Mouse (Mus musculus) bone marrow macrophage, adult 2 months (primary cell): ENCODE data around the gene Tmem121.

Experiments used
- CTCF ChIP-seq: IDR thresholded peaks from 2 replicates; pipeline ENCODE4 v1.5.1; 2012; ENCODE audit warnings: low read depth, mild to moderate bottlenecking, low read length, moderate library complexity
- POLR2A ChIP-seq: IDR thresholded peaks from 2 replicates; pipeline ENCODE4 v1.6.1; 2012; ENCODE audit warnings: mild to moderate bottlenecking, low read depth, low read length, borderline replicate concordance

DNA sequence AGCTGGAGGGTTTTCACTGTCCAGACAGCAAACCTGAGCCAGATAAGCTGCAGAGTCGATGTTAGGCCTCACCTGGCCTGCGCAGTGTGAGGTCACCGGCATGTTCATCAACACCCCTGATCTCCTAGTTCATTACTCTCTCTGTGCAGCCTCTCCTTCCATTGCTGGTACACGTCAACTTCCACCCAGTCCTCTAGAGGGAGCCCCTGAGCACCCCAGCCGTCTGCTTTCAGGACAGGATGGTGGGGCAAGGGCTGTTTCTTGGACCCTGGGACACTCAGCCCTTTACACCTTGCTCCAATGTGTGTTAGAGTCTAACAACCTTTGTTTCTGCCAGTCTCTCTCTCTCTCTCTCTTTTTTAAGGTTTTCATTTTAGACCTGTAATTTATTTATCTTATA, 38.5 kb downstream of the Tmem121 start:
- TF ChIP-seq CTCF (peak; percentile 54), POLR2A (no peak)
